Mouse (Mus musculus) MEL (cell line): Measurements from ENCODE around the gene Kif3a. TPM values are rescaled to one million over a fixed set of nuclear protein-coding genes. Genes with fewer than 3 reads are reported as not detected.

Source experiments
- DNase-seq: peaks from one replicate; pipeline ENCODE4 v3.0.0; 2011; ENCODE audit warnings: low read depth, low spot score
- H3K27ac ChIP-seq: 2 replicates; pipeline ENCODE4 v1.5.1; 2012; ENCODE audit warnings: low read depth, mild to moderate bottlenecking, control low read depth, low read length, moderate library complexity; ENCODE audit not compliant: control insufficient read depth
- H3K27me3 ChIP-seq, 2 experiments: fragments of 150-350 bp in 1 of 2; sonication (generic) in 1 of 2; 2 replicates each; pipeline ENCODE4 v1.6.1; 2012; ENCODE audit warnings: low read length in 2 of 2, mild to moderate bottlenecking in 2 of 2, improper control_type of control experiment in 1 of 2, moderate library complexity in 1 of 2; ENCODE audit not compliant: insufficient read depth in 2 of 2, control insufficient read depth in 1 of 2
- H3K36me3 ChIP-seq, 2 experiments: 2 replicates each; pipeline ENCODE4 v1.6.1; 2012 to 2014; ENCODE audit warnings: low read length in 2 of 2, improper control_type of control experiment in 1 of 2, inconsistent platforms in 1 of 2, mild to moderate bottlenecking in 1 of 2; ENCODE audit not compliant: insufficient read depth in 2 of 2, control insufficient read depth in 1 of 2
- H3K4me1 ChIP-seq, 2 experiments: fragments of 150-350 bp in 1 of 2; sonication (generic) in 1 of 2; 2 replicates each; pipeline ENCODE4 v1.6.1; 2012; ENCODE audit warnings: low read length in 2 of 2, improper control_type of control experiment in 1 of 2, mild to moderate bottlenecking in 1 of 2; ENCODE audit not compliant: insufficient read depth in 2 of 2, control insufficient read depth in 1 of 2
- H3K4me3 ChIP-seq, 2 experiments: fragments of 150-350 bp in 1 of 2; sonication (generic) in 1 of 2; 2 replicates each; pipeline ENCODE4 v1.5.1; 2012; ENCODE audit warnings: low read depth in 2 of 2, low read length in 2 of 2, mild to moderate bottlenecking in 2 of 2, moderate library complexity in 2 of 2, control low read depth in 1 of 2, improper control_type of control experiment in 1 of 2; ENCODE audit not compliant: control insufficient read depth in 1 of 2, insufficient read depth in 1 of 2
- H3K79me2 ChIP-seq: 2 replicates; pipeline ENCODE4 v1.6.1; 2012; ENCODE audit warnings: mild to moderate bottlenecking, low read length, moderate library complexity; ENCODE audit not compliant: control insufficient read depth, poor library complexity, insufficient read depth
- H3K9ac ChIP-seq: 2 replicates; pipeline ENCODE4 v1.6.1; 2012; ENCODE audit warnings: low read depth, mild to moderate bottlenecking, control low read depth, low read length, moderate library complexity; ENCODE audit not compliant: control insufficient read depth, poor library complexity, severe bottlenecking
- H3K9me3 ChIP-seq: fragments of 150-350 bp; sonication (generic); replicated peaks from 2 replicates; pipeline ENCODE4 v1.6.1; 2012; ENCODE audit warnings: mild to moderate bottlenecking, low read length, improper control_type of control experiment, moderate library complexity; ENCODE audit not compliant: insufficient read depth
- BHLHE40 ChIP-seq: IDR thresholded peaks from 2 replicates; pipeline ENCODE4 v1.6.1; 2012; ENCODE audit warnings: low read depth, mild to moderate bottlenecking, inconsistent platforms, low read length, improper control_type of control experiment, borderline replicate concordance
- CHD1 ChIP-seq: IDR thresholded peaks from 2 replicates; pipeline ENCODE4 v1.6.1; 2012; ENCODE audit warnings: low read depth, mild to moderate bottlenecking, inconsistent platforms, low read length, improper control_type of control experiment
- CTCF ChIP-seq, 3 experiments: IDR thresholded peaks in 2 of 3; conservative IDR thresholded peaks in 1 of 3; 2 replicates each; pipeline ENCODE4 v1.5.1; 2011 to 2012; ENCODE audit warnings: low read length in 3 of 3, low read depth in 2 of 3, mild to moderate bottlenecking in 2 of 3, improper control_type of control experiment in 1 of 3, inconsistent platforms in 1 of 3, mixed read lengths in 1 of 3, moderate library complexity in 1 of 3; ENCODE audit not compliant: control insufficient read depth in 1 of 3, insufficient read depth in 1 of 3, poor library complexity in 1 of 3, severe bottlenecking in 1 of 3
- E2F4 ChIP-seq: IDR thresholded peaks from 2 replicates; pipeline ENCODE4 v1.6.1; 2011; ENCODE audit warnings: low read depth, low read length, improper control_type of control experiment, borderline replicate concordance
- ELF1 ChIP-seq: IDR thresholded peaks from 2 replicates; pipeline ENCODE4 v1.6.1; 2014; ENCODE audit warnings: low read depth, mild to moderate bottlenecking, inconsistent platforms, low read length, improper control_type of control experiment, moderate library complexity
- EP300 ChIP-seq, 2 experiments: IDR thresholded peaks; 2 replicates each; pipeline ENCODE4 v1.6.1; 2011; ENCODE audit warnings: improper control_type of control experiment in 2 of 2, low read length in 2 of 2, low read depth in 1 of 2, mild to moderate bottlenecking in 1 of 2
- ETS1 ChIP-seq: IDR thresholded peaks from 2 replicates; pipeline ENCODE4 v1.6.1; 2012; ENCODE audit warnings: low read depth, mild to moderate bottlenecking, inconsistent platforms, low read length, improper control_type of control experiment, moderate library complexity
- GABPA ChIP-seq: IDR thresholded peaks from 2 replicates; pipeline ENCODE4 v1.6.1; 2012; ENCODE audit warnings: low read depth, mild to moderate bottlenecking, inconsistent platforms, low read length, improper control_type of control experiment, moderate library complexity
- GATA1 ChIP-seq: IDR thresholded peaks from 2 replicates; pipeline ENCODE4 v1.6.1; 2011; ENCODE audit warnings: low read depth, low read length, improper control_type of control experiment
- HCFC1 ChIP-seq: IDR thresholded peaks from 2 replicates; pipeline ENCODE4 v1.6.1; 2012; ENCODE audit warnings: low read depth, mild to moderate bottlenecking, inconsistent platforms, low read length, improper control_type of control experiment, moderate library complexity
- JUND ChIP-seq: IDR thresholded peaks from 2 replicates; pipeline ENCODE4 v1.6.1; 2011; ENCODE audit warnings: low read depth, mild to moderate bottlenecking, improper control_type of control experiment, low read length
- KAT2A ChIP-seq: conservative IDR thresholded peaks from 2 replicates; pipeline ENCODE4 v1.6.1; 2012; ENCODE audit warnings: low read depth, low read length, improper control_type of control experiment, inconsistent platforms
- MAX ChIP-seq: IDR thresholded peaks from 2 replicates; pipeline ENCODE4 v1.6.1; 2011; ENCODE audit warnings: low read length, improper control_type of control experiment
- MEF2A ChIP-seq: IDR thresholded peaks from 2 replicates; pipeline ENCODE4 v1.6.1; 2014; ENCODE audit warnings: low read depth, mild to moderate bottlenecking, inconsistent platforms, low read length, improper control_type of control experiment; ENCODE audit not compliant: poor library complexity, insufficient replicate concordance, severe bottlenecking; ENCODE audit errors: extremely low read depth
- MXI1 ChIP-seq: IDR thresholded peaks from 2 replicates; pipeline ENCODE4 v1.6.1; 2011; ENCODE audit warnings: mild to moderate bottlenecking, low read depth, low read length, improper control_type of control experiment
- MYB ChIP-seq: IDR thresholded peaks from 2 replicates; pipeline ENCODE4 v1.6.1; 2011; ENCODE audit warnings: mild to moderate bottlenecking, low read depth, low read length, improper control_type of control experiment
- MYC ChIP-seq: IDR thresholded peaks from 2 replicates; pipeline ENCODE4 v1.6.1; 2011; ENCODE audit warnings: low read depth, mild to moderate bottlenecking, low read length, improper control_type of control experiment, moderate library complexity
- NRF1 ChIP-seq: IDR thresholded peaks from 2 replicates; pipeline ENCODE4 v1.6.1; 2014; ENCODE audit warnings: low read depth, mild to moderate bottlenecking, inconsistent platforms, low read length, improper control_type of control experiment, moderate library complexity; ENCODE audit not compliant: poor library complexity, insufficient read depth, severe bottlenecking
- POLR2AphosphoS5 ChIP-seq: IDR thresholded peaks from 2 replicates; pipeline ENCODE4 v1.6.1; 2012; ENCODE audit warnings: low read depth, borderline replicate concordance, mild to moderate bottlenecking, inconsistent platforms, low read length, moderate library complexity, mixed read lengths
- RAD21 ChIP-seq: IDR thresholded peaks from 2 replicates; pipeline ENCODE4 v1.6.1; 2011; ENCODE audit warnings: mild to moderate bottlenecking, low read depth, low read length, improper control_type of control experiment
- RCOR1 ChIP-seq: IDR thresholded peaks from 2 replicates; pipeline ENCODE4 v1.6.1; 2012; ENCODE audit warnings: low read depth, mild to moderate bottlenecking, inconsistent platforms, low read length, improper control_type of control experiment
- SIN3A ChIP-seq: IDR thresholded peaks from 2 replicates; pipeline ENCODE4 v1.6.1; 2012; ENCODE audit warnings: low read length, improper control_type of control experiment, inconsistent platforms
- SMC3 ChIP-seq: IDR thresholded peaks from 2 replicates; pipeline ENCODE4 v1.6.1; 2011; ENCODE audit warnings: low read depth, low read length, improper control_type of control experiment
- TAL1 ChIP-seq: IDR thresholded peaks from 2 replicates; pipeline ENCODE4 v1.6.1; 2012; ENCODE audit warnings: mild to moderate bottlenecking, inconsistent platforms, low read length, moderate library complexity, mixed read lengths
- TBP ChIP-seq: IDR thresholded peaks from 2 replicates; pipeline ENCODE4 v1.8.0; 2011; ENCODE audit warnings: low read depth, low read length, improper control_type of control experiment
- TCF12 ChIP-seq: IDR thresholded peaks from 2 replicates; pipeline ENCODE4 v1.6.1; 2014; ENCODE audit warnings: low read depth, mild to moderate bottlenecking, inconsistent platforms, low read length, improper control_type of control experiment, moderate library complexity
- UBTF ChIP-seq: IDR thresholded peaks from 2 replicates; pipeline ENCODE4 v1.6.1; 2012; ENCODE audit warnings: low read depth, mild to moderate bottlenecking, inconsistent platforms, low read length, improper control_type of control experiment, moderate library complexity, borderline replicate concordance; ENCODE audit not compliant: insufficient read depth
- USF1 ChIP-seq: IDR thresholded peaks from 2 replicates; pipeline ENCODE4 v1.6.1; 2014; ENCODE audit warnings: low read depth, mild to moderate bottlenecking, inconsistent platforms, low read length, improper control_type of control experiment, moderate library complexity
- USF2 ChIP-seq, 2 experiments: IDR thresholded peaks; 2 replicates each; pipeline ENCODE4 v1.6.1; 2011 to 2012; ENCODE audit warnings: improper control_type of control experiment in 2 of 2, low read length in 2 of 2, borderline replicate concordance in 1 of 2, inconsistent platforms in 1 of 2, low read depth in 1 of 2, mild to moderate bottlenecking in 1 of 2; ENCODE audit not compliant: insufficient read depth in 1 of 2
- ZKSCAN1 ChIP-seq: IDR thresholded peaks from 2 replicates; pipeline ENCODE4 v1.6.1; 2012; ENCODE audit warnings: low read depth, mild to moderate bottlenecking, inconsistent platforms, low read length, improper control_type of control experiment, moderate library complexity
- ZMIZ1 ChIP-seq: IDR thresholded peaks from 2 replicates; pipeline ENCODE4 v1.6.1; 2012; ENCODE audit warnings: low read depth, mild to moderate bottlenecking, inconsistent platforms, low read length, improper control_type of control experiment, moderate library complexity
- ZNF384 ChIP-seq: IDR thresholded peaks from 2 replicates; pipeline ENCODE4 v1.6.1; 2012; ENCODE audit warnings: low read depth, mild to moderate bottlenecking, inconsistent platforms, low read length, improper control_type of control experiment
- polyA plus RNA-seq, 2 experiments: library from polyadenylated mRNA; stranded (reverse) in 1 of 2; unstranded in 1 of 2; fragments of >175 nt in 1 of 2; fragments of >200 nt in 1 of 2; gene quantifications; 2 replicates each; pipeline versions ENCODE4 v1.2.1 to v1.2.4; 2012; ENCODE audit warnings: low replicate concordance in 2 of 2, low read depth in 1 of 2; ENCODE audit not compliant: insufficient read length in 2 of 2, insufficient read depth in 1 of 2, missing spikeins in 1 of 2
- total RNA-seq: library from RNA; depleted of rRNA; stranded (reverse); fragments of 300-350 nt; gene quantifications from 2 replicates; pipeline ENCODE4 v1.2.3, GENCODE M21; 2012

Gene Kif3a
- total and polyA plus RNA-seq, 3 experiments: 13.6 to 88.3 (median 17.1) TPM

DNA sequence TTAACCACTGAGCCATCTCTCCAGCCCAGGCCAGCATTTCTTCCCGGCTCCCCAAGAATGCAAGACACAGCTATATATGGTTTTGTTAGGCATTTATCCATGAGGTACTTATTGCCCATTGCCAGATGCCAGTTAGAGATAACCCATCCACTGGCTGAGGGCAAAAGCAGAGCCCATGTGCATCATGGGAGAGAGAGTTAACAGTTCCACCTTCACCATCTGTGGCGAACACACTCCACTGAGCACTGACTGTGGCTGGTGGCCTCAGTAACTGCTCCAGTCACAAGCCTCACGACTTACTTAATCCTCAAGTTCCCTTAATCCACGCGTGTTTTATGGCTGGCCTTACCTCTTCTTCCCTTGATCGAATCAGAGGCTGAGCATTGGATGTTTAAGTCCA is 42.1 kb downstream of the Kif3a start (continued):
- TF ChIP-seq RAD21 (no peak), MYC (no peak), EP300 (IDR thresholded peaks at IDR 0.05; ENCODE audit: low read depth in 1 of 2, low read length in 2 of 2) (peak in 1 of 2 experiments; percentile 63; a peak in 2 of 4 replicates), GATA1 (peak; percentile 66), POLR2AphosphoS5 (no peak), SIN3A (0 out of 2 replicates have a peak, but pooled peaks have one; percentile 24), ETS1 (0 out of 2 replicates have a peak, but pooled peaks have one; percentile 23), TCF12 (peak; percentile 73), ZNF384 (no peak), GABPA (no peak; the same call in 1 of the 2 replicates), TAL1 (peak; percentile 60), MAX (0 out of 2 replicates have a peak, but pooled peaks have one; percentile 34), MXI1 (no peak), ZKSCAN1 (no peak), SMC3 (0 out of 2 replicates have a peak, but pooled peaks have one; percentile 15), UBTF (no peak), MYB (no peak), USF1 (peak; percentile 4; the same call in 1 of the 2 replicates)

DNA sequence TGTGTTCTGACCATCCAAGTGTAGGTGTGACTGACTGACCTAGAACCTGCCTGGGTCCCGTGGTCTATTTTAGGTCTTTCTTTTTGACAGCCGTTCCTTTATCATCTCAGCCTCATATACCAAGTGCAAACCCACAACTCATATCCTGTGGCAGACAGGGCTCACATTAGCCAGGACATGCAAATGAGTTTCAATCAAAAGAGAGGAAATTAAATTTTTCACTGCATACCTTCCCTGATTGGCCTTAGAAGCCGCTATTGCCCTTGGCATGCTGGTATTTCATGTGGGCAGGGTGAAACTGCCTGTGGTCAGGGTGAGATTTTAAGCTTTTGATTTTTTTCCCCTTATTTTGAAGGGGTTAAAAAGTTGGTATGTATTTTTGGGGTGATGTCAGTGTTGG is 42.5 kb downstream of the Kif3a start:
- Histone ChIP-seq H3K4me3 (no peak overlapping the region), H3K79me2 (peaks cover 2% of the 10 kb centered on the region; the same call in 1 of the 2 replicates), H3K36me3 (peaks cover 0 to 26% of the 10 kb centered on the region in 2 experiments), H3K4me1 (peaks cover 27 to 35% of the 10 kb centered on the region in 2 experiments), H3K27me3 (no peaks in the 10 kb centered on the region), H3K9me3 (no peaks in the 10 kb centered on the region), H3K9ac (no peak overlapping the region), H3K27ac (peak overlapping the region; percentile 38; the same call in 1 of the 2 replicates)
- peak; percentile 53 for DNase-seq
- TF ChIP-seq MYC (no peak), NRF1 (no peak), GABPA (no peak), MAX (no peak), HCFC1 (no peak), ZNF384 (no peak), SIN3A (no peak; the same call in 1 of the 2 replicates), USF2 (IDR thresholded peaks at IDR 0.05; ENCODE audit: borderline replicate concordance in 1 of 2, insufficient read depth in 1 of 2, low read depth in 1 of 2, low read length in 2 of 2) (no peak), MEF2A (peak; percentile 69; the same call in 1 of the 2 replicates), ZKSCAN1 (no peak), SMC3 (no peak), KAT2A (no peak), CHD1 (no peak), CTCF (IDR thresholded peaks at IDR 0.05 in 2 of 3, conservative IDR thresholded peaks at IDR 0.05 in 1 of 3; ENCODE audit: control insufficient read depth in 1 of 3, insufficient read depth in 1 of 3, low read depth in 2 of 3, low read length in 3 of 3, poor library complexity in 1 of 3, severe bottlenecking in 1 of 3) (no peak), E2F4 (no peak), EP300 (IDR thresholded peaks at IDR 0.05; ENCODE audit: low read depth in 1 of 2, low read length in 2 of 2) (peak in 1 of 2 experiments; percentile 47; a peak in 1 of 4 replicates), POLR2AphosphoS5 (no peak), TBP (no peak), ELF1 (peak; percentile 6; the same call in 1 of the 2 replicates), RCOR1 (no peak), MXI1 (no peak), TAL1 (no peak), ZMIZ1 (no peak), BHLHE40 (no peak), JUND (no peak)
